Mouse (Mus musculus) kidney, adult 10 weeks (tissue): ENCODE measurements around the gene Gm39566. TPM values are rescaled to one million over a fixed set of nuclear protein-coding genes. Genes with fewer than 3 reads are reported as not detected.

Experiments used
- polyA plus RNA-seq: library from polyadenylated mRNA; stranded (reverse); fragments of 350-450 nt; fragmentation: Illumina TruSeq; extraction: RNeasy Lipid Tissue Mini Kit (QIAGEN cat#74804); gene quantifications from one replicate; pipeline ENCODE4 v1.2.3, GENCODE M21; 2014; ENCODE audit warnings: low read depth, low replicate concordance

Gm39566 gene
- polyA plus RNA-seq = not detected

DNA sequence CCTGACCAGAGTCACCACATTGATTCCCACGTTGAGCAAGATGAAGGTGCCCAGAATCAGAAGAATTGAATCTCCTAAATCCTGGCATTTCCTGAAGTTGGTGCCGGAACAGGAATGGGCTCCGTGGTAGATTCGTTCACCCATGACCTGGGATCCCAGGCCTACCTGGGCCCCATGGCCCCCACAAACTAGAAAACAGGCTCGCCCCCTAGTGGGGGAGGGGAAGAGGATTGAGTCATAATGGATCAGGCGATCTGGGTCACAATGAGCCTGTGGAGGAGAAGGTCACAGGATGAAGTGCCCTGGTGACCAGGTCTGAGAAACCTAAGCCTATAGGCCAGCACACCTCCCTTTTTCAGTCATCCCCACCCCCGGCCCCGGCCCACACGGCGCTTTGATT is at the start of gene Gm39566:
Gene Gm39566 (minus strand): TSS at position 144 of the 400 bp plus-strand sequence.

DNA sequence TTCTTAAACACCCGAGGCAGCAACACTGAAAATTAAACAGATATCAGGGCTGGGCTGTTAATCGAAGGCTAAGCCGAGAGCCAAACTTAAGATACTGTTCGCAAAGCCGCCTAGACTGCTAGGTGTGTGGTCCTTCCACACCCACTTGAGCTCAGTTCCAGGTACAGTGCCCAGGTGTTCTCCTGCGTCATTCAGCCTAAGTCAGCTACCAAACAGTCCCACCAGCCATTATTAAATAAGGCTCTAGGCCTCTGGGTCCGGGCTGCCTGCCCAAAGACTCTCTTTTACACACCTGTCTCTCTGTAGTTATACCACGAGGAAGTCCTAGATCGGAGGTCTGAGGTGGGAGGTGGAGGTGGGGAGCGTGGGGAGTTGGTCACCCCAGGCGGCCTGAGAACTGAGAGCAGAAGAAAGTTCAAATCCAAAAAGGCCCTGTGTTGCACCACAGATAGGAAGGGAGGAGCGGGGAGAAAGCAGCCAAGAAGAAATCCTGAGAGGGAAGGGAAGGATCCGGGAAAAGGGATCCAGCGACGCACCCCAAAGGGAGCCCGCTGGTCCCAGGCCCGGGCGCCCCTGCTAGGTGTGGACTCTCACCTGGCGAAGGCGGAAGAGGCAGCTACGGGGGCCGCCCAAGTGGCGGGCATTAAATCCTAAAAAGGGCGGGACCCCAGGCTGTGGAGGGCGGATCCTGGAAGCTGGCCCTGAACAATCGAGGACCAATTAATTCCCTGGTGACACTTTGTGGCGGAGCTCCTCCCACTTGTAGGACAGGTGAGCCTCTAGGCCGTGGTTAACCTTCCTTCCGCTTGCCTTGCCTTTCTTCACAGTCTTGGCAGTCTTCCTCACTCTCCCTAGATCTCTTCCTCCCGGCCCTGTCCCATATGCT is 43.3 kb upstream of the Gm39566 start, which contains the start of gene Tnk1:
Gene Tnk1 (minus strand): TSS at position 618 of the 886 bp plus-strand sequence.

DNA sequence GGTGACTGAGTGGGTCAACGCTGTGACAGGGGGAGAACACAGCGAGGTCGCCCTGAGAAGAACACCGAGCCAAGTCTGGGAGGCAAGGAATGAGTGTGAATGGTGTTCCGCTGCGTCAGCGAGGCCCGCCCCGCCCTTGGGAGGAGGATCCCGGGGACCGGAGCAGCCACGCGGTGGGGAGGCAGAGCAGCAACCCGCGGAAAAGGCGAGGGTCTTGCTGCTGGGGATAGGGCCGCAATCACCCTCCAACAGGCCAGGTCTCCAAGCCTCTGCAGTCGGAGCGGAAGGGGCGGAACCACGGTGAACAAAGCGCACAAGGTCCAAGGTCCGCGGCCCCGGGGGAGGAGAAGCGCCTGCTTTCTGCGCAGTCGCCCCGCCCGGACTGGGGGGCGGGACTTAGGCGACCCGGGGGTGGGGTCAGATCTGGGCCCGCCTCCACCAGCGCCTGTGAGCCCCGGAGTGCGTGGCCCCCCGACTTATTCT is 31.1 kb upstream of the Gm39566 start, which contains the start of gene Plscr3:
Gene Plscr3 (plus strand): TSS at position 179 of the 483 bp plus-strand sequence.

DNA sequence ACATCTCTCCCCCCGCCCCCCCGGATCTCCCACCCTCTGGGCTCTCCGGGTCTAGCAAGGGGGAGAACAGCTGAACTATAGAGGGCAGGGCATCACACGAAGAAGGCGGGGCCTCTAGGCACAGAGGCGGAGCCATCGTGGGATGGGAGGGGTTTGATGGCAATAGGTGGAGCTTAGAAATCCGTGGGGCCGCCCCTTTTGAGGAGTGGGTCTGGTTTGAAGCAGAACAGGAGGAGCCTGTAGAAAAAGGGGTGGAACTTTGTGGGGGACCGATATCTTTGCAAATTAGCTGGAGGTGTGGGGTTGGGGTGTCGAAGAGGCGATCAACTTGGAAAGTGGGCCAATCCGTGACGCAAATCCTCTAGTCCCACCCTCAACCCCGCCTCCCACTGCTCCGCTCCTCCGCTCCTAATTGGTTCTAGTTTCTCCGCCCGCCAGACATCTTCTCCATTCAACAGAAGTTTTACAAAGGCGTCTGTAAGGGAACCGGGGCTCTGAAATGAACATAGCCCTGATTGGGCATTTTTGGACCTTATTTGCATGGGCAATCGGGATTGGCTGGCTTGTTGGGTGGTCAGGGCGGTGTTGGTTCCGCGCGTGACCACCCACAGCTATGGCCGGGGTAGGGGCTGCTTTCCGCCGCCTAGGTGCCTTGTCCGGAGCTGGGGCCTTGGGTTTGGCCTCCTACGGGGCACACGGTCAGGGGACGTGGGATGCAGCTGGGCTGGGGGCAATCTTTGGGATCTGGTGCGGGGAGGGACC is 23.0 kb upstream of the Gm39566 start, which contains the start of gene Tmem256:
Gene Tmem256 (plus strand): TSS at position 563 of the 762 bp plus-strand sequence.

DNA sequence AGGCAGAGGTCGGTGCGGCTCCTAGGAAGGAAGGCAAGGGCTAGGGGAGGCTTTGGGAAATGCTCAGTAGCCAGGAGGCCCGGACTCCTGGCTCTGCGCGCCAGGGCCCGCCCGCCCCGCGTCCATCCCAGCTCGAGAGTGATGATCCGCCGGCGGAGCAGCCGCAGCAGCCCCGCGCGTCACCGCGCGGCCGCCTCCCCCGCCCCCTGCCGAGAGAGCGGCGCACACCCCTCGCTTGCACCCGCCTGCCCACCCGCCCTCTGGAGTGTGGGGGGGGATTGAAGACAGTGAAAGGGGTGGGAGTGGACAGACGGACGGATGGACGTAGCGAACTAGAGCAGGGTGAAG is 22.5 kb upstream of the Gm39566 start, which contains the start of gene Nlgn2:
Gene Nlgn2 (minus strand): TSS at position 181 of the 348 bp plus-strand sequence.

DNA sequence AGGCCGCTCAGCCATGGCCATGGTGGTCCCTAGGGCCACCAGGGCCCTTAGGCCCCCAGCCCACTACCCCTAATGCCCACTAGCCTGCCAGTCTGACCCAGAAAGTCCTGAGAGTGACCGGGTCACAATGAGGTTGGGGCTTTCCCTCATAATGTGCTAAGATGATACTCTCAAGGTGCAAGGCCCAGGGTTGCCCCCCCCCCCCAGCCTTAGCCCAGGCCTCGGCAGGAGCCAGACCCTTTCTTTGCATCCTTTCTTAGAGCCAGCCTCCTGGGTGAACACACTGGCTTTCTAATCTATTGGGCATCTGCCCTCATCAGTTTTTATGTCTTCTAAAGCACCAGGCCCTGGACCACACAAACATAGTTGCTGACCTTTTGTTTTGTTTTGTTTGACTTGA is 7.0 kb upstream of the Gm39566 start, which contains the start of gene Spem1:
Gene Spem1 (minus strand): TSS at position 101 of the 400 bp plus-strand sequence.

DNA sequence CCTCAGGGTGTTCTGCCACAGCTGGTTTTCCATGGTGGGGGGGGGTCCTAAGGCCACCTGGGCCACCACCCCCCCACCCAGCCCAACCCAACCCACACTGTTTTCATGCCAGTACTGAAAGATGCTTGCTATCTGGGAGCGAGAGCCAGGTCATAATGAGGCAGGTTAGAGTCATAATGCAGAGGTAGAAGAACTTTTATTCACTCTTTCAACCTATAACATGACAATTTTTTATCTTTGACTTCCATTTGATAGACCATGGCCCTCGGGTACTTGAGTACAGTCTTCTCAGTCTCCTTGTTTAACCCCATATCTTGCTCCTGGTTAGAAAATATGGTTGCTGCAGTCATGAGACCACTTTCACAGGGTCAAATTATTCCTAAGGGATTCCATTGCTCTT is 3.3 kb upstream of the Gm39566 start, which contains the start of gene Spem2:
Gene Spem2 (minus strand): TSS at position 101 of the 400 bp plus-strand sequence.

DNA sequence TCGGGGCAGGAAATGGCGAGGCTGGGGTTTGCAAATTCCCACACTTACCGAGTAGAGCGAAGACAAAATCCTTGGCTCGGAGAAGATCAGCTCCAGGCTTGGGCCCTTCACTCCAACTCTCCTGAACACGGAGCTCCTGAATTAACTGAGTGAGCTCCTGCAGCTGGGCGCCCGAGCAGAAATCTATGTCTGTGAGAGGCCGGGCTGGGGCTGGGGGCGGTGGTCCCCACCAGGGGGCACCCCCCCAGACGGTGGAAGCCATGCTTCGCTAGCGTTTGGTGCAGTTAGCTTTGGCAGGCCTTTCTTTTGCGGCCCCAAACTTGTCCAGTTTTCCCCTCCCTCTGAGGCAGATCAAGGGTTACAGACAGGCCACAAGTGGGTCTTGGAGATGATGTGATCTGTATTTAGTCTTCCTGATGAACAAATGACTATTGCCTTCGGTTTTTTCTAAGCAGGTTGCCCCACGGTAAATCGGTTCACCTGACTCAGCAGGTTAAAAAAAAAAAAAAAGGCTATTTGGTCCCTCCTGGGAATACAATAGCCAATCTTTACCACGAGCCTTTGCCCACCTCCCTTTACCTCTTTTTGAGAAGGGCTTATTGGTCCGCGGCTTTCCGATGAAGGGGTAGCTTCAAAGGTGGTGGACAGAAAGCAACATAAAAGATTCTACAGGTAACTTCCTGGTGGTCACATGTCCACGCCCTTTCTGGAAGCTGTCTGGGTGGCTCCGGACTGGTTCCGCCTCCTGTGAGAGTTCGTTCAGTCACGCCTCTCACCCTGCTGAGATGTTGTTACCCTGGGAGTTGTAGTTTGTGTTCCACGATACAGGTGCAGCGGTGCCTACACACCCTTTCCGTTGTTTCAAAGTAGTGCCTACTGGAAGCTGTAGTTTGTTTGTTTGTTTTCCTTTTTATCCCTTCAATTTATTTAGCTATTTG is 9.9 kb downstream of the Gm39566 start, which contains the start of gene Tmem102:
Gene Tmem102 (minus strand): TSS at position 653 of the 938 bp plus-strand sequence.

DNA sequence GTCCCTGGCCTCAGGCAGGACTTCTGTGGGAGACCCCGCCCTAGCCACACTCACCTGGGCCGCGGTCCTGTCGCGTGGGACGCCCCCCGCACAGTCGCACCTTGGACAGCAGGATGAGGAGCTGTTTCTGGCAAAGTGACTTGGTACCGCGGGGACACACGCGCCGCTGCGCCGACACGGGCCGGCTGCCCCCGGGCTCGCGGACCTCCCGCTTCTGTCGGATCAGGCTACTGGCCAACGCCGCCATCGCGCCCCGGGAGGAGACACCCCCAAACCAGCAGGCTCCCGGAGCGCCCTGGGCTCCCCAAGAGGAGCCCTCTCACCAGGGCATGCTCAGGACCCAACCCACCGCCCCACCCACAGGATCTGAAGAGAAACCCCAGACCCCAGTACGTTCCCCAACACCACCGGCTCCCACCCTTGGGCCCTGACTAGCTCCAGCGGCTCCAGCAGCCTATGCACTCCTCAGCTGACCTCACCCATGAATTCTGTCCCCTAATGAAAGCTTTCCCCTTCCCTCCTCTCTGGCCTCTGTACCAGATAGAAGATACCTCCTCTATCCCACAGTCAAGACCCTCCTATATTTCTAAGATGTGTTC is 13.6 kb downstream of the Gm39566 start, which contains the start of gene Fgf11:
Gene Fgf11 (minus strand): TSS at position 479 of the 599 bp plus-strand sequence.

DNA sequence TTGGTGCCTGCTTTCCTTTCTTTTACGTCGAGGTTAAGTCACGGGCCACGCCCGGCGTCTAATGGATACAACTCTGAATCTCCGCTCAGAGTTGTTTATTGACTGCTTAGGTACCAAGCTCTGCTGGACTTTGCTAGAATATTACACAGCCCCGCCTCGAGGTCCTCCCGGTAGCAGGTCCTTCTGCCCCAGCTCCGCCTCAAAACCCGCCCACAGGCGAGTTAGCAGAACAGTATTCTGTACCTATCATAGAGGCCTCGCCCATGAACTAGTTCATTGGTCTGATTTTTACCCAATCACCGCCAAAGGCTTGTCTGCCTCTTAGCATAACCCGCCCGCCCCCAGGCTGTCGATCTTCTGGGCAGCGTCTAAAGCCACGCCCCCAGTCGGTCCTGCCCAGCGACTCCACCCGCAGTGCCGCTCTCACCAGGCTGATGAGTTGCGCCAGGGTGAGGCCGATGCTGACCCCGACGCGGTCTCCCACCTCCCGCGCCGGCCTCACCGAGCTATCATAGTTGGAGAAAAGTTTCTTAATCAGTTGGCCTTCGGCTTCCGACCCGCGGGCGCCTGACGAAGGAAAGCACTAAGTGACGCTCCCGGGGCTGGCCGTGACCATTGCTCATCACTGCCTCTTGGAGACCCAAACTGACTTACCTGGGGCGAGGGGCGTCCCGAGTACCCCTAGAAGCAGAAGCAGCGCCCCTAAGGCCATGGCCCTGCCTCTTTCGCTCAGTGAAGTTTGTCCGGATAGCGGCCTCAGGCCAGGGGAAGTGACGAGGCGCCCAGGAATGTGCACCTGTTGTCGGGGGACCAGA is 19.7 kb downstream of the Gm39566 start, which contains the start of gene Chrnb1:
Gene Chrnb1 (minus strand): TSS at position 776 of the 815 bp plus-strand sequence.

DNA sequence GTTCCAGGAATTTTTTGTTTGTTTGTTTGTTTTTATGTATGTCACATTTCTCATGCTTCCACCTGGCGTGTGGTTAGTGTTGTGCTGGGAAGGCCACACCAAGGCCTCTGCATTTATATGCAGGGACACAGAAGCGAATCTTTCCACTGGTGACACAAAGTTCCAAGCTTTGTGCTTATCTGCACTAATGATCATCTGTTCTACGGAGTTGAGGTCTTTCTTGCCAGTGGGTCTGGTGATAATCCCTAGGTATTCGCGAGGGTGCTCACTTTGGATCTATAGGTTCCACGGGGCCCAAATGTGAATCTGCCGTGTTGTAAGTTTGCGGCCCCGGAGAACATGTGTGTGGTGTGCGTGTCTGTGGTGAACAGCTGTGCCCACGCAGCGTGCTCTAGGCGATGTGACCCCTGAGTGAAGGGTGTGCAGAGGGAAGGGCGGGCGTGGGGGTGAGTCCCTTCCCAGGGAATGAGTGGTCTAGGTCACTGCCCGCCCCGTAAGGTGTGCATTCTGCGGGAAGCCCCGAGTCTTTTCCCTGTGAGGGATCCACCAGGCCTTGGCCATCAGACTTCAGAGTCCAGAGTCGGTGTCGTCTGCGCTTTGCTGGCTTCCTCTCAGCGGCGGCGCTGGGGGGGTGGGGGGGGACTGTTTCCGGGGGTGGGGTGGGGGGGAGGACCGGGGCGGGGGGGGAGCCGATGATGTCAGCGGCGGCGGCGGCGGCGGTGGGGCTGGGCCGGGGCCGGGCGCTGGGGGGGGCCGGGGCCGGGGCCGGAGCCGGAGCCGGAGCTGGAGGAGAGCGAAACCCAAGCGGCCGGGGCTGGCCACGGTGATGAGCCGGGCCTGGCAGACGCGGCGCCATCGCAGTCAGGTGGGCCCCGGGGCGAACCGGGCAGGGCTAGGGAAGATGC is 49.6 kb downstream of the Gm39566 start, which contains the start of gene Zbtb4:
Gene Zbtb4 (plus strand): TSS at position 692 of the 905 bp plus-strand sequence.

DNA sequence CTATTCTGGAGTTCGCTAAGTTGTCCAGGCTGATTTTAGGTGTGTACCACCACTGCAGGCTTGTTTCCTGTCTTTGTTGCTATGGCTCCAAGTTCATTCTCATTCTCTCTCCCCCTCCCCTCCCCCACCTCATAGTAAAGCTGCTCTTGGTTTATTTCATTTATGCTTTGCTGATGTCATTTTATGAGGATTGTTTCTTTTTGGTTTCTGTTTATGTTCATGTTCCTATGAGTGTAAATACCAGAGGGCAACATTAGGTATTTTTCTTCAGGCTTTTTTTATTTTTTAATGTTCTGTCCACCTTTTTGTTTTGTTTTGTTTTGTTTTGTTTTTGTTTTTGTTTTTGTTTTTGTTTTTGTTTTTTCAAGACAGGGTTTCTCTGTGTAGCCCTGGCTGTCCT is 53.2 kb downstream of the Gm39566 start, which contains the start of gene Slc35g3:
Gene Slc35g3 (minus strand): TSS at position 101 of the 400 bp plus-strand sequence.

Other genes with a start within 250 kb of the Gm39566 start
- 2.1 TPM for gene Wrap53, start 235.0 kb downstream of the Gm39566 start, polyA plus RNA-seq
- 2.5 TPM for gene Trp53, start 234.9 kb downstream of the Gm39566 start, polyA plus RNA-seq
- 15.9 TPM for gene Atp1b2, start 209.4 kb downstream of the Gm39566 start, polyA plus RNA-seq
- gene Shbg, start 197.4 kb downstream of the Gm39566 start, polyA plus RNA-seq = 0.32 TPM
- 7.5 TPM for gene Sat2, start 193.3 kb downstream of the Gm39566 start, polyA plus RNA-seq
- 9.5 TPM for gene Fxr2, start 182.3 kb downstream of the Gm39566 start, polyA plus RNA-seq
- not detected for gene Sox15, start 160.0 kb downstream of the Gm39566 start, polyA plus RNA-seq
- gene Mpdu1, start 152.7 kb downstream of the Gm39566 start, polyA plus RNA-seq = 16.5 TPM
- gene Cd68, start 149.1 kb downstream of the Gm39566 start, polyA plus RNA-seq = 1.3 TPM
- 371 TPM for gene Eif4a1, start 142.9 kb downstream of the Gm39566 start, polyA plus RNA-seq
- gene Senp3, start 133.2 kb downstream of the Gm39566 start, polyA plus RNA-seq = 58.9 TPM
- 5.9 TPM for gene Tnfsf13, start 129.5 kb downstream of the Gm39566 start, polyA plus RNA-seq
- 2.4 TPM for gene Tnfsf12, start 119.4 kb downstream of the Gm39566 start, polyA plus RNA-seq
- gene Tnfsfm13, start 119.2 kb downstream of the Gm39566 start, polyA plus RNA-seq = 1.1 TPM
- 20.8 TPM for gene Polr2a, start 56.7 kb downstream of the Gm39566 start, polyA plus RNA-seq
- not detected for gene Slc35g3, start 53.3 kb downstream of the Gm39566 start, polyA plus RNA-seq
- 16.5 TPM for gene Zbtb4, start 49.4 kb downstream of the Gm39566 start, polyA plus RNA-seq
- 3.2 TPM for gene Chrnb1, start 19.4 kb downstream of the Gm39566 start, polyA plus RNA-seq
- 3.0 TPM for gene Fgf11, start 13.4 kb downstream of the Gm39566 start, polyA plus RNA-seq
- 6.4 TPM for gene Tmem102, start 9.7 kb downstream of the Gm39566 start, polyA plus RNA-seq
- not detected for gene Spem2, start 3.2 kb upstream of the Gm39566 start, polyA plus RNA-seq
- gene Spem1, start 6.9 kb upstream of the Gm39566 start, polyA plus RNA-seq = not detected
- gene Nlgn2, start 22.5 kb upstream of the Gm39566 start, polyA plus RNA-seq = 0.20 TPM
- gene Tmem256, start 23.2 kb upstream of the Gm39566 start, polyA plus RNA-seq = 42.3 TPM
- 0.77 TPM for gene Plscr3, start 31.1 kb upstream of the Gm39566 start, polyA plus RNA-seq
- gene Tnk1, start 43.4 kb upstream of the Gm39566 start, polyA plus RNA-seq = 1.4 TPM
- gene Tmem95, start 62.7 kb upstream of the Gm39566 start, polyA plus RNA-seq = not detected
- gene Kctd11, start 66.1 kb upstream of the Gm39566 start, polyA plus RNA-seq = 2.0 TPM
- not detected for gene Acap1, start 80.2 kb upstream of the Gm39566 start, polyA plus RNA-seq
- 1.1 TPM for gene 2810408A11Rik, start 85.7 kb upstream of the Gm39566 start, polyA plus RNA-seq
- gene Neurl4, start 85.8 kb upstream of the Gm39566 start, polyA plus RNA-seq = 3.5 TPM
- 15.6 TPM for gene Gps2, start 98.6 kb upstream of the Gm39566 start, polyA plus RNA-seq
- gene Eif5a, start 106.7 kb upstream of the Gm39566 start, polyA plus RNA-seq = 156 TPM
- gene Ybx2, start 120.5 kb upstream of the Gm39566 start, polyA plus RNA-seq = 12.8 TPM
- gene Slc2a4, start 132.9 kb upstream of the Gm39566 start, polyA plus RNA-seq = 1.3 TPM
- 10.0 TPM for gene Cldn7, start 149.5 kb upstream of the Gm39566 start, polyA plus RNA-seq
- 38.7 TPM for gene Ctdnep1, start 165.9 kb upstream of the Gm39566 start, polyA plus RNA-seq
- 8.3 TPM for gene Elp5, start 167.2 kb upstream of the Gm39566 start, polyA plus RNA-seq
- gene Gabarap, start 175.8 kb upstream of the Gm39566 start, polyA plus RNA-seq = 681 TPM
- gene Phf23, start 180.5 kb upstream of the Gm39566 start, polyA plus RNA-seq = 9.9 TPM
- 0.57 TPM for gene Dvl2, start 185.3 kb upstream of the Gm39566 start, polyA plus RNA-seq
- 21.1 TPM for gene Acadvl, start 200.1 kb upstream of the Gm39566 start, polyA plus RNA-seq
- gene Dlg4, start 201.6 kb upstream of the Gm39566 start, polyA plus RNA-seq = 0.53 TPM
- not detected for gene Asgr1, start 238.8 kb upstream of the Gm39566 start, polyA plus RNA-seq